Mouse (Mus musculus) bone marrow, adult 2 months (tissue): Measurements from ENCODE around the gene C2cd5. TPM values are rescaled to one million over a fixed set of nuclear protein-coding genes. Genes with fewer than 3 reads are reported as not detected.
"Not testable (repeated sequence)": the region's sequence is repeated elsewhere in the genome, so short reads cannot be mapped to it uniquely, and the experiment has no call there.

Experiments used
- H3K27ac ChIP-seq: fragments of 200-500 bp; 2 replicates; pipeline ENCODE4 v1.5.1; 2012; ENCODE audit warnings: low read depth, mild to moderate bottlenecking, control low read depth, inconsistent platforms, low read length; ENCODE audit not compliant: control insufficient read depth, poor library complexity, insufficient read depth
- H3K4me1 ChIP-seq: fragments of 200-500 bp; 2 replicates; pipeline ENCODE4 v1.6.1; 2011; ENCODE audit warnings: low read length; ENCODE audit not compliant: control insufficient read depth, insufficient read depth
- H3K4me3 ChIP-seq: fragments of 200-500 bp; replicated peaks from 2 replicates; pipeline ENCODE3; 2011; ENCODE audit warnings: mild to moderate bottlenecking, low read depth, low read length, control low read depth; ENCODE audit not compliant: control insufficient read depth
- CTCF ChIP-seq: fragments of 200-500 bp; IDR thresholded peaks from 2 replicates; pipeline ENCODE4 v1.5.1; 2011; ENCODE audit warnings: low read length, control low read depth; ENCODE audit not compliant: control insufficient read depth, insufficient read depth
- POLR2A ChIP-seq: fragments of 200-500 bp; IDR thresholded peaks from 2 replicates; pipeline ENCODE4 v1.6.1; 2011; ENCODE audit warnings: low read depth, mild to moderate bottlenecking, control low read depth, low read length, borderline replicate concordance; ENCODE audit not compliant: control insufficient read depth
- WGBS: fragments of 180-500 bp; shearing (Covaris S2); methylation state at CpG from one replicate; pipeline ENCODE4 v1.1.7; 2018; 5-methylcytosine and 5-hydroxymethylcytosine counted together
- polyA plus RNA-seq: library from polyadenylated mRNA; stranded (reverse); fragments of >200 nt; gene quantifications from 2 replicates; pipeline ENCODE4 v1.2.4, GENCODE M21; 2011; ENCODE audit warnings: low replicate concordance; ENCODE audit not compliant: missing spikeins, insufficient read depth, insufficient read length

Gene C2cd5
- 26.5 and 31.1 TPM in 2 replicates for polyA plus RNA-seq

DNA sequence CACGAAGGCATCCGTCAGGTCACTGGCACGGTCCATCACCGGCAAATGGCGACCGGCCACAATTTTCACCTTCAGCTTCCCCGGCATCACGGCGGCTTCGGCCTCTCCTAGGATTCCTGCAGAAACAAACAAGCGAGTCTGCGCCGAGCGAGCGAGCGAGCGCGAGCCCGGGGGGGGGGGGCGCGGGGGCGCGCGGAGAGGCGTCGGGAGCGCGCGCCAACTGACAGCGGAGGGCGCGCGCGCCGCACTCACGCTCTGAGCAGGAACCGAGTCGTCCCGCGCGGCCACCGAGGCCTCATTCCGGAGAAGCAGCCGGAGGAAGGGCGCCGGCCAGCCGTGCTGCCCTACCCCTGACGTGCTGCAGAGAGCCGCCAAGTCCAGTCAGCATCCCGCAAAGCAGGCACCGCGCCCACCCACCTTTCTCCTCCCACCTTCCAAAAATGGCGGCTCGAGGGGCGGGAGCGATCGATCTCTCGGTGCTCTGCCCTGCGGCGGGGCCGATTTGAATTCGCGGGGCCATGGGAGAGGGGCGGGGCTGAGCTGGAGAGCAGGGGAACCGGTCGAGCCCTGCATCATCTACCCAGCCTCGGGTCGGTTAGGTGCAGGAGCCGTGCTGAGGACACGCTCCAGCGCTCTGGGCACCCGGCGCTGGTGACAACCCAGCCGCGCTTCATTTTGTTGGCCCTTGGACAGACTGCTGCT lies at the start of gene C2cd5:
Gene C2cd5, minus strand, starts transcription at position 461 of the 702 bp plus-strand sequence.
- peaks cover 1% of the 10 kb centered on the region for H3K4me1 ChIP-seq
- WGBS: under 1% methylated on average over 75 of the region's 75 CpGs
- peak within 1 kb of the TSS; percentile 98 for H3K27ac ChIP-seq
- peak within 1 kb of the TSS; percentile 84 for H3K4me3 ChIP-seq
- TF ChIP-seq POLR2A: peak; percentile 45; the same call in 1 of the 2 replicates
- no peak for TF ChIP-seq CTCF

DNA sequence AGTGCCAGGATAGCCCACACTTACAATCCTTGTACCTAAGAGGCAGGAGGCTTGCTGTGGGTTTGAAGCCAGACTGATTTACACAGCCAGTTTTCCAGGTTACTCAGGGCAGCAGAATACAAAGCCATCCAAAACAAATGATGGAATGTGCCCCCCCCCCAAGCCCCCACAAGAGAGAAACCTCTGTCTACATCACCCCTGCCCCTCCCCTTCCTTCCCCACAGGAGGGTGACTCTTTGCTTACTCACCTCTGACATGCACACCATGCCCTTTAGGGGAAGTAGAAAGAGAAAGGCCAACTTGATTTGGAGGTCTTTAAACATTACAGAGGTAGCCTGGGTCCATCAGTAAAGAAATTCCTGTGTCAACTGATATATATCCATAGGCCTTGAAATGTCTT lies 48.9 kb upstream of the C2cd5 start:
- Histone ChIP-seq H3K4me3 (no peak overlapping the region), H3K27ac (no peak overlapping the region), H3K4me1 (peaks cover 5% of the 10 kb centered on the region; the same call in 1 of the 2 replicates)
- TF ChIP-seq POLR2A: no peak
- TF ChIP-seq CTCF: no peak

DNA sequence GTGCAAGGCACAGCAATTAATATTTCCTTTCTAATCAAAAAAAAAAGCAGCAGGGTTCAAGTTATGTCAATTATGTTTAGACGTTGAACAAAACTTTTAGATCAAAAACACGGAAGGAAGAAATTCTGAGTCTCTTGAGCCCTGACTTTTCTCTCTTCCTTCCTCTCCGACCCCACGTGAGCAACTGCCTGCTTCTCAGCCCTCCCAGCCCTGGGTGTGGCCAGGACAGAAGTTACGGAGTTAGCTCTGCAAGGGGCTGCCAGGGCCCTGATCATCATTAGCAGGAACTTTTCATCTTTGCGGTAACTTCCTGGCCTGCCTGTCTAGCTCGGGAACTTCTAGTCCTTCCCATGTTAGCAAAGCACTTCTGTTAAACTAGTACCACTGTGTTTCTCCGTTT lies 46.8 kb upstream of the C2cd5 start:
- peaks cover 3% of the 10 kb centered on the region; the same call in 1 of the 2 replicates for H3K4me1 ChIP-seq
- H3K27ac ChIP-seq: peak overlapping the region; percentile 82
- no peak overlapping the region for H3K4me3 ChIP-seq
- WGBS: under 1% methylated on average over 8 of the region's 8 CpGs
- TF ChIP-seq CTCF (no peak), POLR2A (peak; percentile 37; the same call in 1 of the 2 replicates)

DNA sequence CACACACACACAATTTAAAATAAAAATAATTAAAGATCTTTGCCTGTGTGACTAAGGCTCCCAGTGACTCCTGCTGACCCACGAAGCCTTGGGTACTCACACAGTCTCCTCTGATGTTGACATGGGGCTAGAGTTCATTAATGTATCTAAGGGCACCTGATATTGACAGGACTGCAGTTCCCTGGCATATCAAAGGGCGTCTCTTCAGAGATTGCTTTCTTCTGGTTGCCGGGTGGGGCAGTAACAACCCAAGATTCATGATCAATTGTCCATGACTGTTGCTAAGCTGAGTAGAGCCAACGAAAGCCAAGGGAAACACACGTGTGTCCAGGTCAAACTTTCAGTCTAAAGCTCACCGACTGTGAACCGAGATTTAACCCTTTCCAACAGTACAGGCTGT lies 45.1 kb upstream of the C2cd5 start:
- 73% methylated on average over 7 of the region's 7 CpGs for WGBS
- TF ChIP-seq POLR2A (no peak), CTCF (no peak)

DNA sequence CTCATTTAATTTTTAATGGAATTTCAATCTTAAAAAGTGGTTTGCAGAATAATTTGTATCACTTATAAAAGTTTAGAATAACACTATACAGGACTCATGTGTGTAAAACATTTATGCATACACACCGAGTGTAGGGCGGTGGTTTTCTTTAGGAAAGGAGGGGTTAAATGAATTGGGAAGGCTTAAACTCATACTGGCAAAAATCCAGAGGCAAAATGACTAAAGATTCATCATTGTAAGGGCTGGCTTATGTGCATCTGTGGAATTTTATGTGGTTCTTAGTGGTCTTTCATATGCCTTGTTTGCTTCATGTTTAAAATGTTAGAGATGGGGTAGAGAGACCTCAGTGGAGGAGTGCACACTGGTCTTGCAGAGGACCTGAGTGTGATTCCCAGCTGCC lies 44.6 kb upstream of the C2cd5 start:
- H3K27ac ChIP-seq: no peak overlapping the region
- H3K4me1 ChIP-seq: peaks cover 3% of the 10 kb centered on the region; the same call in 1 of the 2 replicates
- H3K4me3 ChIP-seq: no peak overlapping the region
- 86% methylated on average over 2 of the region's 2 CpGs for WGBS
- TF ChIP-seq CTCF (no peak), POLR2A (no peak)

More for the DNA sequence above, 45.1 kb upstream of the C2cd5 start:
- no peak overlapping the region for H3K4me3 ChIP-seq
- no peak overlapping the region for H3K27ac ChIP-seq
- H3K4me1 ChIP-seq: peaks cover 3% of the 10 kb centered on the region; the same call in 1 of the 2 replicates

DNA sequence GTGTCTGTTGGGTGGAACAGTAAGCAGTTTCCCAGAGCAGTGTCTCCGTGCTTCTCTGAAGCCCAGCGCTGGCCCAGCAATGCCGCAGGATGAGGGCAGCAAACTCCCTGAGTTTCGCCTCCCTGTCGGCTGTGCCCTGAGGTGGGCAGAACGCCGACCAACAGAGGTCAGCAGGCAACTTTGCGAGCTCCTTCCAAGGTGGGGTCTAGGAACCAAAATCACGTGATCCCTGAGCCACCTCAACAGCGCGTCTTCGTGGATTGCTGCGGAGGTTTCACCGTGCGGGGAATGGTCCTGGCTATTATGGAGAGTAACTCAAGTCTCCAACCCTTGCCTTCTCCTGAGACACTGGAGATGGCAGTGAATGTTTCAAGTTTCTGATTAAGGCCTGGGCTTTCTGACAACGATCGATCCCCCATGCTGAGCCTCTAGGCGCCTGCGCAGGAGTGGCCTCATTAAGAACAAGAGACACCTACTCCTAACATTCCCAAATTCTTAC lies 43.9 kb upstream of the C2cd5 start:
- TF ChIP-seq POLR2A: no peak
- TF ChIP-seq CTCF: no peak
- 71% methylated on average over 19 of the region's 19 CpGs for WGBS
- Histone ChIP-seq H3K27ac (no peak overlapping the region), H3K4me3 (no peak overlapping the region), H3K4me1 (peaks cover 1% of the 10 kb centered on the region; the same call in 1 of the 2 replicates)

DNA sequence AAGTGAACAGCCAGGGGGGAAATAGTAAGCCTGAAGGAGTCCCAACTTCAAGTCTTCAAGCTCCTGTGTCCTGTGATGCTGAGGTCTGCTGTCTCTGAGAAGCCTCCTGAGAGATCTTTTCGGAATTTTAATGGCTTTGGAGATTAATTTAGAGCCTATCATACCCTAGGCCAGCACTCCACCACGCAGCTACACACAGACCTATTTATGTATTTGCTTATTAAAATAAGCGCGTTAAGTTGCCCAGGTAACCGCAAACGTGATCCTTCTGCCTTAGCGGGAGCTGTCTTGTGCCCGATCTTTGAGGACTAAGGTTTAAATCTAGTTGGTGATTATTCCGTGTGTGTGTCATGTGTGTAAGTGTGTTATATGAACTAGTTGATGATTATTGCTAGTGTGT lies 43.4 kb upstream of the C2cd5 start:
- TF ChIP-seq CTCF: no peak
- no peak for TF ChIP-seq POLR2A
- no peak overlapping the region for H3K27ac ChIP-seq
- peaks cover 1% of the 10 kb centered on the region; the same call in 1 of the 2 replicates for H3K4me1 ChIP-seq
- no peak overlapping the region for H3K4me3 ChIP-seq
- 90% methylated on average over 9 of the region's 9 CpGs for WGBS

DNA sequence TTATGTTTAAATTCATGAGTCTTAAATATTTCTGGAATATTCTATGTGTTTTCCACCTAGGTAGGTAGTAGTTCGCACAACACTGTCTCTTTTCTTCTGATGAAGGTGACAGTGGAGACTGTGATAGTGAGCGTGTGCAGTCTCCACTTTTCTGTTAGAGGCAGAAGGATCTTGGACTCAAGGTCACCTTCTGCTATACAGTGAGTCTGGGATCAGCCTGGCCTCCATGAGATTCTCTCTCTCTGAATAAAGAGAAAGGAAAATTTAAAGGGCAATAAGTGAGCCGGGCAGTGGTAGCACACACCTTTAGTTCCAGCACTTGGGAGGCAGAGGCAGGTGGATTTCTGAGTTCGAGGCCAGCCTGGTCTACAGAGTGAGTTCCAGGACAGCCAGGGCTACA lies 42.9 kb upstream of the C2cd5 start:
- 83% methylated on average over 4 of the region's 4 CpGs for WGBS
- no peak overlapping the region for H3K27ac ChIP-seq
- H3K4me3 ChIP-seq: no peak overlapping the region
- H3K4me1 ChIP-seq: peaks cover 1% of the 10 kb centered on the region; the same call in 1 of the 2 replicates
- no peak for TF ChIP-seq CTCF
- no peak for TF ChIP-seq POLR2A

DNA sequence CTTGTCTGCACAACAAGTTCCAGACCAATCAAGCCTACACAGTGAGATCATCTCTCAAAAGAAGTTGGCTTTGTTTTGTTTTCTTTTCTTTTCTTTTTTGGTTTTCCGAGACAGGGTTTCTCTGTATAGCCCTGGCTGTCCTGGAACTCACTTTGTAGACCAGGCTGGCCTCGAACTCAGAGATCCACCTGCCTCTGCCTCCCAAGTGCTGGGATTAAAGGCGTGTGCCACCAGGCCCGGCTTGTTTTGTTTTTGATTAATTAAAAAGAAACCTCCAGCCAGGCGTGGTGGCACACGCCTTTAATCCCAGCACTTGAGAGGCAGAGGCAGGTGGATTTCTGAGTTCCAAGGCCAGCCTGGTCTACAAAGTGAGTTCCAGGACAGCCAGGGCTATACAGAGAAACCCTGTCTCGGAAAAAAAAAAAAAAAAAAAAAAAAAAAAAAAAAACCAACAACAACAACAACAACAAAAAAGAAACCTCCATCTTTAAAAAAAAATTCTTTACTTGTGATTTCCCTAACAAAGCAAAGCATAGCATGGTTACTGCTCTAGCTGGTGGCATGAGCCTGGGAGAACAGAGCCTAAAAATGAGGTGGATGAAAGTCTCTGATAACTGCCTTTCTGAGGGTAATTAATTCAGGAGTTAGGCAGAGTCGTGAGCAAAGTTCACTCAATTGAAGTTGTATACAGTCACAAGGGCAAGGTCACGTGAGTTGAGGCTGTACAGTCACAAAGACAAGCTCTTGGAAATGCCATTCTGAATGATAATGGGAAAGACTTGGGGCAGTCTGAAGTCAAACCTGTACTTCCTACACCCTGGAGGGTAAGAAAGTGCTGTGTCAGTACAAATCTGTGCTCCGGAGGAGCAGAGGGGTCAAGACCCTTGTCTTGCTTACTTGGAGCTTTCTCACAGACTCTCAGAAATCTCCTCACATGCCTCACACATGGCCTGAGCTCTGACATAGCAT lies 42.0 kb upstream of the C2cd5 start:
- WGBS: 79% methylated on average over 9 of the region's 10 CpGs
- not testable (repeated sequence) for H3K4me3 ChIP-seq, H3K4me1 ChIP-seq, H3K27ac ChIP-seq
